Mouse (Mus musculus) E14TG2a.4 (cell line): ENCODE measurements around the gene Cntnap5a.
"Not testable (repeated sequence)": the region's sequence is repeated elsewhere in the genome, so short reads cannot be mapped to it uniquely, and the experiment has no call there.

Source experiments
- H3K27me3 ChIP-seq: 2 replicates; pipeline ENCODE4 v1.6.1; 2014; ENCODE audit warnings: low read length, control low read depth; ENCODE audit not compliant: insufficient read depth
- H3K36me3 ChIP-seq: 2 replicates; pipeline ENCODE4 v1.6.1; 2014; ENCODE audit warnings: low read length, control low read depth; ENCODE audit not compliant: insufficient read depth
- H3K4me1 ChIP-seq: replicated peaks from 2 replicates; pipeline ENCODE4 v1.6.1; 2014; ENCODE audit warnings: low read depth, low read length, control low read depth
- H3K4me3 ChIP-seq: replicated peaks from 2 replicates; pipeline ENCODE4 v1.5.1; 2014; ENCODE audit warnings: mild to moderate bottlenecking, low read length
- H3K9me3 ChIP-seq: 2 replicates; pipeline ENCODE4 v1.6.1; 2014; ENCODE audit warnings: low read length, control low read depth
- CTCF ChIP-seq: conservative IDR thresholded peaks from 2 replicates; pipeline ENCODE4 v1.5.1; 2014; ENCODE audit warnings: low read length
- NANOG ChIP-seq: IDR thresholded peaks from 2 replicates; pipeline ENCODE4 v1.6.1; 2014; ENCODE audit warnings: borderline replicate concordance, low read length, mixed read lengths
- POU5F1 ChIP-seq: IDR thresholded peaks from 2 replicates; pipeline ENCODE4 v1.6.1; 2014; ENCODE audit warnings: low read length, borderline replicate concordance

The Cntnap5a gene

DNA sequence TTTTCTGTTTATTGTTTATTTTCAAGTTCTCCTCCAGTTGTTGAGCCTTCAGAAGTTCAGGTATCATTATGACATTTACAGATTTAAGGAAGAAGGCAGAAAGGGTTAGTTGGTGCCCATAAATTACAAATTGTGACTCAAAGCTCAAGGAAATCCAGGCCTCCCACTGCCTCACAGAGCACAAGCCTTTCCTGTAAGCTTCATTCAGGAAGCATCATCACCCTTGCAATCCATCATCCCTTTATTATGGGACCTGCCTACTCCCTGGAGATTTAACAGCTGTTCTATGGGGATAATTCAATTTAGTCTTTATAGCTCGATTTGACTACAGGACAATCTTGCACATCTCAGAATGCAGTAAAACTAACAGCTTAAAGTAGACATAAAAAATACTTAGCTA is 441.2 kb downstream of the Cntnap5a start:
- Histone ChIP-seq H3K36me3 (no peaks in the 10 kb centered on the region), H3K27me3 (no peaks in the 10 kb centered on the region), H3K4me3 (no peak overlapping the region), H3K9me3 (no peaks in the 10 kb centered on the region), H3K4me1 (no peaks in the 10 kb centered on the region)
- TF ChIP-seq CTCF (no peak), NANOG (no peak), POU5F1 (no peak)

DNA sequence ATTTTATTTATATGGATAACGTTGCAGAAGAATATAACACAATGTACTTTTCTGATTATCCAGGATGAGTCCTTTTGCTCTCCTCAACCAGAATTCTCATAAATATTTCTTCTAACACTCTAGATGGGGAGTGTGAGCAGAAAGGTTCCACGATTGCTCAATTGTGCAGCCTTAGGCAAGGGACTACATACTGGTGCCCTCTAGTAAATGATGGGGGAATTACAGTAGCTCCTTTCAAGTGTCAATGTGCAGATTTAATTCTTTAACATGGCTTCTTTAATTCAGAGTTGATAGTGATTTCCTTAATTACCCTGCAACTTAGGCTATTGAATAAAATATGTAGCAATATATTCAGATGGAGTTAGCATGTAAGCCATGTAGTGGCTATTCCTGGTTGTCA is 442.5 kb downstream of the Cntnap5a start:
- H3K9me3 ChIP-seq: no peaks in the 10 kb centered on the region
- peak; percentile 27 for TF ChIP-seq CTCF
- TF ChIP-seq NANOG: no peak
- H3K27me3 ChIP-seq: no peaks in the 10 kb centered on the region
- H3K4me3 ChIP-seq: no peak overlapping the region
- H3K36me3 ChIP-seq: no peaks in the 10 kb centered on the region
- no peaks in the 10 kb centered on the region for H3K4me1 ChIP-seq

- H3K36me3 ChIP-seq: no peaks in the 10 kb centered on the region
- TF ChIP-seq CTCF (no peak), POU5F1 (no peak), NANOG (no peak)
Measured at GRCm38 (mm10) chr1:116128450-116129246, 444.1 kb downstream of the Cntnap5a start.

GRCm38 (mm10) chr1:116132471-116132870 is 447.9 kb downstream of the Cntnap5a start:
- no peaks in the 10 kb centered on the region for H3K36me3 ChIP-seq
- H3K9me3 ChIP-seq: no peaks in the 10 kb centered on the region
- no peak overlapping the region for H3K4me3 ChIP-seq
- no peaks in the 10 kb centered on the region for H3K4me1 ChIP-seq
- no peaks in the 10 kb centered on the region for H3K27me3 ChIP-seq
- no peak for TF ChIP-seq NANOG
- TF ChIP-seq POU5F1: no peak
- TF ChIP-seq CTCF: no peak

More at GRCm38 (mm10) chr1:116128450-116129246, 444.1 kb downstream of the Cntnap5a start:
- Histone ChIP-seq H3K4me1 (no peaks in the 10 kb centered on the region), H3K27me3 (no peaks in the 10 kb centered on the region), H3K9me3 (no peaks in the 10 kb centered on the region), H3K4me3 (no peak overlapping the region)

GRCm38 (mm10) chr1:116149764-116150369 is 465.3 kb downstream of the Cntnap5a start:
- Histone ChIP-seq H3K4me3 (no peak overlapping the region), H3K4me1 (no peaks in the 10 kb centered on the region), H3K36me3 (no peaks in the 10 kb centered on the region), H3K9me3 (no peaks in the 10 kb centered on the region), H3K27me3 (no peaks in the 10 kb centered on the region)
- TF ChIP-seq NANOG: no peak
- TF ChIP-seq CTCF: no peak
- TF ChIP-seq POU5F1: no peak

GRCm38 (mm10) chr1:116184471-116184870 is 499.9 kb downstream of the Cntnap5a start:
- H3K4me3 ChIP-seq: no peak overlapping the region
- no peaks in the 10 kb centered on the region for H3K27me3 ChIP-seq
- TF ChIP-seq POU5F1: no peak
- no peak for TF ChIP-seq CTCF
- TF ChIP-seq NANOG: no peak
- H3K4me1 ChIP-seq: no peaks in the 10 kb centered on the region
- no peaks in the 10 kb centered on the region for H3K36me3 ChIP-seq
- H3K9me3 ChIP-seq: no peaks in the 10 kb centered on the region

DNA sequence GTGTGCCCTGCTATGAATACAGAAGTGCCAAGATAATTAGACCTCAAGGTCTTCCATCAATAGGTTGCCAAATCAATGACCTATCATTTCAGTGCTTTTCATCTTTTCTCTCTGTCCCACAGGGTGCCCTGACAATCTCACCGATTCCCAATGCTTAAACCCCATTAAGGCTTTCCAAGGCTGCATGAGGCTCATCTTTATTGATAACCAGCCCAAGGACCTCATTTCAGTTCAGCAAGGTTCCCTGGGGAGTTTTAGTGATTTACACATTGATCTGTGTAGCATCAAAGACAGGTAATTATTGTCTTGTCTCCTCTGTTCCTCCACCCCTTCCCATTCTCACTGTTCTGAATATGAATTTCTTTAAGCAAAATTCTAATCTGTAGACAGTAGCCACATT is 503.6 kb downstream of the Cntnap5a start:
- H3K9me3 ChIP-seq, H3K27me3 ChIP-seq, H3K4me3 ChIP-seq, H3K36me3 ChIP-seq, H3K4me1 ChIP-seq: not testable (repeated sequence)

GRCm38 (mm10) chr1:116192299-116192698 is 507.7 kb downstream of the Cntnap5a start:
- TF ChIP-seq CTCF (no peak), NANOG (no peak), POU5F1 (no peak)
- no peaks in the 10 kb centered on the region for H3K9me3 ChIP-seq

More at GRCm38 (mm10) chr1:116192299-116192698, 507.7 kb downstream of the Cntnap5a start:
- Histone ChIP-seq H3K4me3 (no peak overlapping the region), H3K36me3 (no peaks in the 10 kb centered on the region), H3K27me3 (no peaks in the 10 kb centered on the region), H3K4me1 (peaks cover 5% of the 10 kb centered on the region; the same call in 1 of the 2 replicates)
